Mouse (Mus musculus) hindbrain, embryonic 16.5 days (tissue): ENCODE measurements around the gene Smarca4. TPM values are rescaled to one million over a fixed set of nuclear protein-coding genes. Genes with fewer than 3 reads are reported as not detected.
A peak's percentile ranks its signal among the peaks of the same experiment; 100 is the strongest.

Experiments used
- ATAC-seq: fragments of 200-750 bp; cut with Nextera tagmentation; 2 replicates; pipeline ENCODE4 v1.8.0; 2017; ENCODE audit warnings: moderate TSS enrichment, moderate library complexity
- H3K27ac ChIP-seq: fragments of 300-500 bp; sonication (generic); 2 replicates; pipeline ENCODE4 v1.5.1; 2014; ENCODE audit warnings: low read depth, mild to moderate bottlenecking, control low read depth, low read length, moderate library complexity
- H3K27me3 ChIP-seq: fragments of 300-500 bp; sonication (generic); replicated peaks from 2 replicates; pipeline ENCODE4 v1.6.1; 2014; ENCODE audit warnings: low read length; ENCODE audit not compliant: control insufficient read depth, insufficient read depth
- H3K36me3 ChIP-seq: fragments of 300-500 bp; sonication (generic); 2 replicates; pipeline ENCODE4 v1.6.1; 2014; ENCODE audit warnings: mild to moderate bottlenecking, low read length, moderate library complexity, mixed read lengths; ENCODE audit not compliant: control insufficient read depth, insufficient read depth
- H3K4me1 ChIP-seq: fragments of 300-500 bp; sonication (generic); 2 replicates; pipeline ENCODE4 v1.6.1; 2014; ENCODE audit warnings: low read depth, low read length; ENCODE audit not compliant: control insufficient read depth, insufficient read depth
- H3K4me2 ChIP-seq: fragments of 300-500 bp; sonication (generic); 2 replicates; pipeline ENCODE4 v1.6.1; 2014; ENCODE audit warnings: mild to moderate bottlenecking, low read length, control low read depth, moderate library complexity
- H3K4me3 ChIP-seq: fragments of 300-500 bp; sonication (generic); 2 replicates; pipeline ENCODE4 v1.5.1; 2014; ENCODE audit warnings: mild to moderate bottlenecking, low read length, control low read depth, moderate library complexity
- H3K9ac ChIP-seq: fragments of 300-500 bp; sonication (generic); 2 replicates; pipeline ENCODE4 v1.6.1; 2014; ENCODE audit warnings: low read depth, mild to moderate bottlenecking, control low read depth, low read length, moderate library complexity
- H3K9me3 ChIP-seq: fragments of 300-500 bp; sonication (generic); 2 replicates; pipeline ENCODE4 v1.6.1; 2014; ENCODE audit warnings: mild to moderate bottlenecking, low read length, moderate library complexity; ENCODE audit not compliant: control insufficient read depth
- WGBS: fragments of 180-500 bp; shearing (Covaris S2); extraction: QIAGEN DNeasy Blood & Tissue Kit; methylation state at CpG from one replicate; pipeline ENCODE4 v1.1.7; 2014; 5-methylcytosine and 5-hydroxymethylcytosine counted together
- polyA plus RNA-seq: library from polyadenylated mRNA; unstranded; fragments of >200 nt; fragmentation: Nextera tagmentation; extraction: Ambion mirVana; gene quantifications from 2 replicates; pipeline ENCODE4 v1.2.1, GENCODE M21; 2015

Gene Smarca4
- polyA plus RNA-seq, 1 experiment from 2014 or later: 109 TPM

DNA sequence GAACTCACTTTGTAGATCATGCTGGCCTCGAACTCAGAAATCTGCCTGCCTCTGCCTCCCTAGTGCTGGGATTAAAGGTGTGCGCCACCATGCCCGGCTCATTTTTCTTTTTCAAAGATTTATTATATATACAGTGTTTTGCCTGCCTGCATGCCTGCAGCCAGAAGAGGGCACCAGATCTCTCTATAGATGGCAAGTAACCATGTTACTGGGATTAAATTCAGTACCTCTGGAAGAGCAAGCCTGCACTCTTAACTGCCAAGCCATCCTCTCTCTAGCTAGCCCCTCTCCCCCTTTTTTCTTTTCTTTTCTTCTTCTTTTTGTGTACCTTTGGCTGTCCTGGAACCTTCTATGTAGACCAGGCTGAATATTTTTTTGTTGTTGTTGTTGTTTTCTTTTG, 14.7 kb downstream of the Smarca4 start:
- H3K9ac ChIP-seq: no peak overlapping the region
- H3K9me3 ChIP-seq: no peaks in the 10 kb centered on the region
- H3K4me3 ChIP-seq: no peak overlapping the region
- H3K27ac ChIP-seq: no peak overlapping the region
- peaks cover 3% of the 10 kb centered on the region; the same call in 1 of the 2 replicates for H3K4me1 ChIP-seq
- H3K36me3 ChIP-seq: peaks cover 9% of the 10 kb centered on the region
- ATAC-seq: no peak
- no peaks in the 10 kb centered on the region for H3K27me3 ChIP-seq
- WGBS: 78% methylated on average over 3 of the region's 3 CpGs
- no peak overlapping the region for H3K4me2 ChIP-seq

DNA sequence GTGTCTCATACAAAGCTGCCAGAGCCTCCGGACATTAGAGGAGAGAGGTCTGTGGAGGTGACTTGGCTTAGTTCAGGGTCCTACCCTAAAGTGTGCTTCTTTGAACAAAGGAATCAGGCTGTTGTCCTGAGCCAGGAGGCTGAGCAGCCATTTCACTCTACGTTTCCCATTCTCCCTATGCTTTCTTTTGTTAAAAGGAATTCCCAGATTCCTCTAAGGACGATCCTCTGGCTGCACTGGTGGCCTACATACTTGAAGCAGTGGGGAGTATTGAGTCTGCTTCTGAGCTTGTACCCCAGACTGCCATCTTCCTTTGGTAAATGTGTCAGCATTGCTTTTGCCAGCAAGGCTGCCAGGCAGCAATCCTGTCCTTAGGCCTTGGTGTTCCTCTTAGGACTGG, 17.1 kb downstream of the Smarca4 start:
- H3K27ac ChIP-seq: no peak overlapping the region
- H3K4me2 ChIP-seq: no peak overlapping the region
- no peak for ATAC-seq
- H3K27me3 ChIP-seq: no peaks in the 10 kb centered on the region
- WGBS: 56% methylated on average over 3 of the region's 3 CpGs
- H3K9ac ChIP-seq: no peak overlapping the region
- H3K4me1 ChIP-seq: no peaks in the 10 kb centered on the region
- H3K9me3 ChIP-seq: no peaks in the 10 kb centered on the region
- peaks cover 25% of the 10 kb centered on the region for H3K36me3 ChIP-seq
- H3K4me3 ChIP-seq: no peak overlapping the region

DNA sequence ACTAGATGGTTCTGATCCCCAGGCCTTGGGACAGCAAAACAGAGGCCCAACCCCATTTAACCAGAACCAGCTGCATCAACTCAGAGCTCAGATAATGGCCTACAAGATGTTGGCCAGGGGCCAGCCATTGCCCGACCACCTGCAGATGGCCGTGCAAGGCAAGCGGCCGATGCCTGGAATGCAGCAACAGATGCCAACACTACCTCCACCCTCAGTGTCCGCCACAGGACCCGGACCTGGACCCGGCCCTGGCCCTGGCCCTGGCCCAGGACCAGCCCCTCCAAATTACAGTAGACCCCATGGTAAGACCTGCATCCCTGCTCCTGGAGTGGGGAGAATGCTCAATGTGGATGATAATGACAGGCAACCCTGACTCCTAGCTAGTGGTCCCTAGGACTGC, 19.7 kb downstream of the Smarca4 start:
- no peak overlapping the region for H3K4me2 ChIP-seq
- no peak overlapping the region for H3K27ac ChIP-seq
- H3K9me3 ChIP-seq: no peaks in the 10 kb centered on the region
- H3K36me3 ChIP-seq: peaks cover 46% of the 10 kb centered on the region
- WGBS: 47% methylated on average over 7 of the region's 7 CpGs
- no peaks in the 10 kb centered on the region for H3K27me3 ChIP-seq
- no peak overlapping the region for H3K9ac ChIP-seq
- 0 out of 2 replicates have a peak, but pooled peaks have one; percentile 10 for ATAC-seq
- no peak overlapping the region for H3K4me3 ChIP-seq
- H3K4me1 ChIP-seq: no peaks in the 10 kb centered on the region

DNA sequence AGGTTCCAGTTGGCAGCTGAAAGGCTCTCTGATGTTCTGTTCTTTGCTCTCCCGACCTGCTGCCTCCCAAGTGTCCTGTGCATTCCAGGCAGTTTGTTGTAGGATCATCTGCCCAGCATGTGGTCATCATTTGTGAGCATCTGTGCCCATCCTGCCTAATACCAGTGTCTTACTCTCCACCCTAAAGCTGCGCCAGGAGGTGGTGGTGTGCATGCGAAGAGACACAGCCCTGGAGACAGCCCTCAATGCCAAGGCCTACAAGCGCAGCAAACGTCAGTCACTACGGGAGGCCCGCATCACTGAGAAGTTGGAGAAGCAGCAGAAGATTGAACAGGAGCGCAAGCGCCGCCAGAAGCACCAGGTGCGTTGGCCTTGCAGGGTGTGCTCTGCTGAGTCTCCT, 23.1 kb downstream of the Smarca4 start:
- H3K9ac ChIP-seq: no peak overlapping the region
- no peak overlapping the region for H3K27ac ChIP-seq
- ATAC-seq: no peak
- H3K4me1 ChIP-seq: no peaks in the 10 kb centered on the region
- H3K36me3 ChIP-seq: peaks cover 78% of the 10 kb centered on the region
- H3K9me3 ChIP-seq: no peaks in the 10 kb centered on the region
- H3K4me3 ChIP-seq: no peak overlapping the region
- H3K4me2 ChIP-seq: no peak overlapping the region
- 86% methylated on average over 11 of the region's 11 CpGs for WGBS
- no peaks in the 10 kb centered on the region for H3K27me3 ChIP-seq

DNA sequence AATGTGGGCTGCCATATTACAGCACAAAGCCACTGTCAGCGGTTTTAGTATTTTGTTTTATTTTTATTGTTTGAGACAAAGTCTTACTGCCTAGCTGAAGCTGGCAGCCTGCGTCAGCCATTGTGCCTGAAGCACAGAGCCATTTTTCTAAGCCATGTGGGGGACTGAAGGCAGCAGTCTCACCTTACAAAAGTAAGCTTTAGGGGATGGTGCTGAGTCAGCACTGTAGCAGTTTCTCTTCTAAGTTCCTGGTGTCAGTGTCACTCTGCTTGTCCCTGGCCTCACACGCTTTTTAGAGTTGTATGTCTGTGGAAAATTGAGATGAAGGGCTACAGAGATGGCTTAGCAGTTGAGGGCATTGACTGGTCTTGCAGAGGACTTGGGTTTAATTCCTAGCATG, 30.4 kb downstream of the Smarca4 start:
- H3K9me3 ChIP-seq: no peaks in the 10 kb centered on the region
- peaks cover 68% of the 10 kb centered on the region for H3K36me3 ChIP-seq
- 95% methylated on average over 3 of the region's 3 CpGs for WGBS

DNA sequence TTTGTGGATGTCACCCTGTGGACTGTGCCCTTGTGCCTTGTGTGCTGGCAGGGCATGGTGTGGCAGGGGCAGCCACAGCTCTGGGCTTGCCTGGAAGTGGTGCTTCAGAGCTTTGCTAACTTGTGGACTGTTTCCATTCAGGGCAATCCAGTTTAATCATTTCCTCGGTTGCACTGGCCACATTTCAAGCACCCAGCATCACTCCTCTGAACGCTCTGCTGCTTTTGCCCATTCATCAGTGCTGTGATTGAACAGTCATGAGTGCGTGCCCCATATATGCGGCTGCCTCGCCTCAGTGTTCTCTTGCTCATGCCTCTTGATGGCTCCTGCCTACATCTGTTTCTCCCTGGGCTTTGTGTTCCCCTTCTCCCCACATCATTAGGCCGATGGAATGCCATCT, 31.8 kb downstream of the Smarca4 start:
- ATAC-seq: no peak

More for the DNA sequence above, 30.4 kb downstream of the Smarca4 start:
- Histone ChIP-seq H3K27ac (no peak overlapping the region), H3K27me3 (no peaks in the 10 kb centered on the region), H3K9ac (no peak overlapping the region), H3K4me1 (no peaks in the 10 kb centered on the region), H3K4me2 (no peak overlapping the region), H3K4me3 (no peak overlapping the region)
- ATAC-seq: no peak

DNA sequence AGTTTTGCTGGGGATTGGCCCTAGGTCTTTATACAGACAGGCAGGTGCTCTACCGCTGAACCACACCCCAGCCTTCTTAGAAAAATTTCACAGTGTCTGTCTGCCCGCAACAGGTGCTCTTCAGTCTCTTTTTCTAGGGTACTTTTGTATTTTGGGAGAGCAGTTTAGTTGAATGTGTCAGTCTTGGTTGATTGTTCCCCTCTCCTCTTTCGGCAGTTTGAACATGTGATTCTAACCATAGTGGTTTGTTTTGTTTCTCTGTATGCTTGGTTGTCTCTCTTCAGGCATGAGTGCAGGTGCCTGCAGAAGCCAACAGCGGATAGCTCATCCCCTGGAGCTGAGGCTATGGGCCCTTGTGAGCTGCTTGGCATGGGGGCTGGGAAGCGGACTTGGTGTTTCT, 36.3 kb downstream of the Smarca4 start:
- Histone ChIP-seq H3K4me2 (no peak overlapping the region), H3K27me3 (no peaks in the 10 kb centered on the region), H3K27ac (no peak overlapping the region), H3K4me1 (no peaks in the 10 kb centered on the region), H3K36me3 (peaks cover 37% of the 10 kb centered on the region), H3K4me3 (no peak overlapping the region), H3K9ac (no peak overlapping the region), H3K9me3 (no peaks in the 10 kb centered on the region)
- no peak for ATAC-seq
- WGBS: 84% methylated on average over 5 of the region's 5 CpGs

More for the DNA sequence above, 31.8 kb downstream of the Smarca4 start:
- no peaks in the 10 kb centered on the region for H3K4me1 ChIP-seq
- peaks cover 55% of the 10 kb centered on the region for H3K36me3 ChIP-seq
- no peak overlapping the region for H3K4me2 ChIP-seq
- H3K9ac ChIP-seq: no peak overlapping the region
- no peak overlapping the region for H3K4me3 ChIP-seq
- 88% methylated on average over 6 of the region's 6 CpGs for WGBS
- H3K9me3 ChIP-seq: no peaks in the 10 kb centered on the region
- no peaks in the 10 kb centered on the region for H3K27me3 ChIP-seq
- no peak overlapping the region for H3K27ac ChIP-seq

DNA sequence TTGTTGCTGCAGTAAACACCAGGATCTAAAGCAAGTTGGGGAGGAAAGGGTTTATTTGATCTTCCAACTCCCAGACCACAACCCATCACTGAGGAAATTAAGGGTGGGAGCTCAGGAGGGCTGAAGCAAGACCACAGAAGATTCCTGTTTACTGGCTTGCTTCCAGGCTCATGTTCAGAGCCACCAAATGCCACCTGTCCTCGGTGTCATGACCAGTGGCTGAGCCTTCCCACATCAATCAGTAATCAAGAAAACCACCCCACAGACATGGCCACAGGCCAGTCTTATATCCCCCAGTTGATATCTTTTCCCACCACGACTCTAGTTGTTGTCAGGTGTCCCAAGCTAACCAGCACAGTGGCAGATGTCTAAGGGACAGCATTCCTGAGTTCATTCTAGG, 37.3 kb downstream of the Smarca4 start:
- no peak overlapping the region for H3K4me2 ChIP-seq
- H3K27ac ChIP-seq: no peak overlapping the region
- peaks cover 29% of the 10 kb centered on the region for H3K36me3 ChIP-seq
- no peaks in the 10 kb centered on the region for H3K4me1 ChIP-seq
- no peak overlapping the region for H3K9ac ChIP-seq
- H3K9me3 ChIP-seq: no peaks in the 10 kb centered on the region
- H3K27me3 ChIP-seq: no peaks in the 10 kb centered on the region
- 77% methylated on average over 2 of the region's 2 CpGs for WGBS
- no peak overlapping the region for H3K4me3 ChIP-seq
- ATAC-seq: no peak

DNA sequence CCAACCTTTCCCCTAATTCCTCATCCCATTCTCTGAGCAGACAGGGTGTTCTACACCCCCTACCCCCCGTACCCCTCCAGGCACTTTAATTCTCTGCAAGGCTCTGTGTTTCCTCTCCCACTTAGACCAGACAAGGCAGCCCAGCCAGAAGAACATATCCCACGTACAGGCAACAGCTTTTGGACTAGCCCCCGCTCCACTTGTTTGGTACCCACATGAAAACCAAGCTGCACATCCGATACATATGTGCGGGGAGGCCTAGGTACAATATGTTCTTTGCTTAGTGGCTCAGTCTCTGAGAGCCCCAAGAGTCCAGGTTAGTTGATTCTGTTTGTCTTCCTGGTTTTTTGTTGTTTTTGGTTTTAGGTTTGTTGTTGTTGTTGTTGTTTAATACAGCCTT, 46.1 kb downstream of the Smarca4 start:
- no peak for ATAC-seq
- 95% methylated on average over 5 of the region's 5 CpGs for WGBS
- Histone ChIP-seq H3K4me3 (no peak overlapping the region), H3K4me1 (no peaks in the 10 kb centered on the region), H3K36me3 (peaks cover 69% of the 10 kb centered on the region), H3K9ac (no peak overlapping the region), H3K27me3 (no peaks in the 10 kb centered on the region), H3K9me3 (no peaks in the 10 kb centered on the region), H3K27ac (no peak overlapping the region), H3K4me2 (no peak overlapping the region)

DNA sequence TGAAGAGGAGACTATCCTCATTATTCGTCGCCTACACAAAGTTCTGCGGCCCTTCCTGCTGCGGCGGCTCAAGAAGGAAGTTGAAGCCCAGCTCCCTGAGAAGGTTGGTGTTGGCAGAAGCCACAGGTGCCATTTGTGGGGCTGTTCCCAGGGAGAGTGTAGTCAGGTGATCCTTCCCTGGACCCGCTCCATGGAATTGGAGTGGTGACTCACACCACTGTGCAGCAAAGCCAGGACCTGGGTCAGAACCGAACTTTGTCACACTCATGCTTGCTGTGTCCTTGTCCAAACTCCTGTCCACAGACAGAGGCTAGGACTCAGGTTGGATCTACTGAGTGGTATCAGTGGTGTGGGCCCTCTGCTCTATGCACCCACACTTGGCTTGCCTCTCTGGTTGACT, 53.0 kb downstream of the Smarca4 start:
- H3K4me2 ChIP-seq: no peak overlapping the region
- WGBS: 96% methylated on average over 7 of the region's 7 CpGs
- H3K4me3 ChIP-seq: no peak overlapping the region
- no peaks in the 10 kb centered on the region for H3K27me3 ChIP-seq
- peaks cover 87% of the 10 kb centered on the region for H3K36me3 ChIP-seq
- H3K27ac ChIP-seq: no peak overlapping the region
- H3K4me1 ChIP-seq: no peaks in the 10 kb centered on the region
- H3K9me3 ChIP-seq: no peaks in the 10 kb centered on the region
- no peak for ATAC-seq
- no peak overlapping the region for H3K9ac ChIP-seq
